Mouse (Mus musculus) mouse embryonic stem cell (cell line): ENCODE measurements around the gene Zfhx3.

Experiments used
- in situ Hi-C, 2 experiments: fragments of 300-500 bp; cut with MboI; formaldehyde crosslinking; loops; 1 replicate in 1 of 2; 3 replicates in 1 of 2; pipeline ENCODE4 v1.14.3; 2019 to 2020; ENCODE audit warnings: low sequenced_read_pairs in 2 of 2, low pct_unique_long_range_greater_than_20kb in 1 of 2, mixed read lengths in 1 of 2; ENCODE audit not compliant: unreplicated experiment in 1 of 2

Gene Zfhx3

GRCm38 (mm10) chr8:108553808-108554577, 611.5 kb downstream of the Zfhx3 start:
- in situ Hi-C loops: no loop called here

- in situ Hi-C loops: no loop called here
Observed at GRCm38 (mm10) chr8:108554578-108555245, 612.3 kb downstream of the Zfhx3 start.

- in situ Hi-C loops: no loop called here
Observed at GRCm38 (mm10) chr8:108563420-108563819, 621.0 kb downstream of the Zfhx3 start.

GRCm38 (mm10) chr8:108563934-108564564, 621.6 kb downstream of the Zfhx3 start:
- in situ Hi-C loops: no loop called here

GRCm38 (mm10) chr8:108566035-108566434, 623.6 kb downstream of the Zfhx3 start:
- in situ Hi-C loops: no loop called here

- in situ Hi-C loops: no loop called here
Observed at GRCm38 (mm10) chr8:108573295-108574017, 631.0 kb downstream of the Zfhx3 start.

DNA sequence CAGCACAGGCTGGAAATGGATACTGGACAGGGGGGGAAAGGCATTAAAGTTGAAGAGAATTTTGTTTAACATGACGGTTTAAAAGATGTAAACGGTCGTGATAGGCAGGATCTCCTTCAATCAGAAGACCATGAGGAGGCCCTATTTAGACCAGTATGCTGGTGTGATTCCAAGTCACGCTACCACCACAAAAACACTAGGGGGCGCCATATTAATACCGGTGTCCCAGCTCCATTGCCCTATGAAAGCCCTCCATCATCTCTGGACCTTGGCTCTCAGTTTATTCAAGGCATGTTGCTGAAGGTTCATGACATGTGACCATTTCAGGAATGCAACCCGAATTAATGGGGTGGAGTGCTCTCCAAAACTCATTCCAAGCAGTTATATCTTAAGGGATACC, 631.7 kb downstream of the Zfhx3 start:
- in situ Hi-C loops: no loop called here

DNA sequence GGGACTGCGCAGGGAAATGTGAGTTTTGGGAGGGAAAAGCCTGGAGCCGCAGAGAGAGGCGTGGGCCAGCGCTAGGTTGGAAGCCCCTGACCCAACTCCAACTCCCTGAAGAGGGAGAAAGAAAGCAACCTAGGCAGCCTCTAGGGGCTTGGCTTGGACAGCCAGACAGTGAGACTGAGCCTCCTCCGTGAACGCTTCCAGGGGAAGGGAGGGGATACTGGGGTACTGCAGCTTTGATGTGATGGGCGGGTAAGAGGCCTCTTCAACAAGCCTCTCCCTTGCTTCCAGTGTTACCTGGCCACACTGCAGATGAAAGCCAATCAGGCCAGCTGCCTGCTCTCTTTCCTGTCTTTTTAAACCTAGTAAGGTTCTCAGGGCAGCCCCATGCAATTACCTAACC, 635.1 kb downstream of the Zfhx3 start:
- in situ Hi-C loops: no loop called here

DNA sequence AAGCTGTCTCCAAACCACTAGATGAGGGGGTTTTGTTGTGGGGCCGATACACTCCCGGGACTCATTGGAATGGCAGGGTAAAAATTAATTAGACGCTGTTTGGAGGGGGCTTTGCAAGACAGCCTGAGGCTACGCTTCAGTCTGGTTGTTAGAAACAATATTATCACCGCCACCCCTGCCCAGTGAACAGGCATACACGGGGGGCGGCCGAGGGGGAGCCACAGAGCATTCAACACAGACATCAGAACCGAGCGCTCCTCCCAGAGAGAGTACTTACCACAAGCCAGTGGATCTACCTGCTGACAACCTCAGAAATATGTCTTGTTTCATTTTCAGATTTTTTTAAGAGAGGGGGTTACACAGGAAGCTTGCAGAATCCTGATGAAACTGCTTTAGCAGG, 635.9 kb downstream of the Zfhx3 start:
- in situ Hi-C loops: no loop called here

DNA sequence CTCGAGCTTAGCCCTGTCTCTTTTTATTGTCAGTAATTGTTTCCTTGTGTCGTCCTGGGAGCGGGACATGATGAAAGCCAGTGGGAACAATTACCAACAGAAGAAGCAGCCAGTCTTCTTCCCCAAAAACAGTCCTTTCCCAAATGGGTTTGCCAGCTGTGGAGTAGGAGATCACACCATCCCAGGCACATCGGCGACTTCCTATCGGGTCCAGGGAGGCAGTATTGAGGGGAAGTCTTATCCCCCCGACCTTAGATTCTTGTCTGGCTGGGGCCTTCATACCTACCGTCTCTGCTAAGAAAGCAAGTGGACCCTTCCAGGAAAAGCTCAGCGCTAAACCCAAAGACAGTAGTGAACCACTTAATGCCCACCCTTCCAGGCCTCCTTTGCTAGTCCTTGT, 637.4 kb downstream of the Zfhx3 start:
- in situ Hi-C loops: no loop called here

GRCm38 (mm10) chr8:108580364-108580763, 637.9 kb downstream of the Zfhx3 start:
- in situ Hi-C loops: no loop called here

DNA sequence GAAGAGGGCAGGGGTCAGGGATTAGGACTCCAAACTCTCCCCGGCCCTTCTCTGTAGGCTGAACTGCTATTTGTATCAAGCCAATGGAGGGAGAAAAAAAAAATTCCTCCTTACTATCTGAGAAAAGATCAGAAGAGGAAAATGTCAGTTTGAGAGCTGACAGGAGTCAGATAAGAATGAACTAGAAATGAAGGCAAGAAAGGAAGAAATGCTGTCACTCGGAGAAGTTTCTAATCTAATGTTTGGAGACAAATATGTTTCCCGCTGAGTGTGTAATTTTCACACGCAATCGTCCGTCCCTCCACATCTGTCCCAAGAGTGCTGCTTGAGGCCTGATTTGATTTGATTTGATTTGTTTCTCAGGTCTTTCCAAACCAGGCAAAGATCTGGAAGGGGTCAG, 639.1 kb downstream of the Zfhx3 start:
- in situ Hi-C loops: no loop called here

GRCm38 (mm10) chr8:108582251-108582650, 639.8 kb downstream of the Zfhx3 start:
- in situ Hi-C loops: no loop called here

DNA sequence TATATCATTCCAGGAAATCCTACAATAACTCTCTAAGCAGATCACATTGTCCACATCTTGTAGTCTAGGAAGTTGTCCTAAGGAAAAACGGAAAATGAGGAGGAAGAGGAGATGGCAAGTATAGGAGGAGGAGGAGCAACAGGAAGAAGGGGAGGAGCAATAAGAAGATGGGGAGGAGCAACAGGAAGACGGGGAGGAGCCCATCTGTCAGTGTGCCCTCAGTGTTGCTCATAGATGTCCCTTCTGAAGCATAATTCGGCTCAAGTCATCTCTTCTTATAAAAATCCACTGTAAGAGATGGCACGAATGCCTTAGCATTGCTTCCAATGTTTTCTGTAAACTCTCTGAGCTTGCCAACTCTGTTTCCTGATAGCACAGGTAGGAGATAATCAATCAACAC, 640.8 kb downstream of the Zfhx3 start:
- in situ Hi-C loops: no loop called here

- in situ Hi-C loops: no loop called here
Observed at GRCm38 (mm10) chr8:108583867-108584661, 641.6 kb downstream of the Zfhx3 start.

GRCm38 (mm10) chr8:108584662-108584978, 642.2 kb downstream of the Zfhx3 start:
- in situ Hi-C loops: no loop called here

DNA sequence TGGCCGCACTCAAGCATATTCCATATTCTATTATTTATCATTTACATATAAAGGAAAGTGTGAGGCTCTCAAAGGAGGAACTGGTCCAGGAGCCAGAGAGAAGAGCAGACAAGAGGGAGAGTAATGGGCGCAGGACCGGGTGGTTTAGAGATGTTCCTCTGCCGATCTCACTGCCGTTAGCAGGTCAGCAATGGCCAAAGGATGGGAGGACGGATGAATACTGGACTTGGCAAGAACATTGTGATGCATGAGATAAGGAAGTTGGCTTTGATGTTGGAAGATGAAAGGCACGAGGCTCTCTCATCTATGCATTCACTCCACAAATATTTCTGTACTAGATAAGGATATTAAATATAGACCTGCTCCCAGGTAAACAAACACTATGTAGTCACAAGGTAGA, 648.6 kb downstream of the Zfhx3 start:
- in situ Hi-C loops: no loop called here

- in situ Hi-C loops: no loop called here
Observed at GRCm38 (mm10) chr8:108592028-108592724, 649.7 kb downstream of the Zfhx3 start.
